Mouse (Mus musculus) bone marrow, adult 2 months (tissue): ENCODE measurements around the gene Pdia2.

Experiments used
- CTCF ChIP-seq: fragments of 200-500 bp; IDR thresholded peaks from 2 replicates; pipeline ENCODE4 v1.5.1; 2011; ENCODE audit warnings: low read length, control low read depth; ENCODE audit not compliant: control insufficient read depth, insufficient read depth
- POLR2A ChIP-seq: fragments of 200-500 bp; IDR thresholded peaks from 2 replicates; pipeline ENCODE4 v1.6.1; 2011; ENCODE audit warnings: low read depth, mild to moderate bottlenecking, control low read depth, low read length, borderline replicate concordance; ENCODE audit not compliant: control insufficient read depth

DNA sequence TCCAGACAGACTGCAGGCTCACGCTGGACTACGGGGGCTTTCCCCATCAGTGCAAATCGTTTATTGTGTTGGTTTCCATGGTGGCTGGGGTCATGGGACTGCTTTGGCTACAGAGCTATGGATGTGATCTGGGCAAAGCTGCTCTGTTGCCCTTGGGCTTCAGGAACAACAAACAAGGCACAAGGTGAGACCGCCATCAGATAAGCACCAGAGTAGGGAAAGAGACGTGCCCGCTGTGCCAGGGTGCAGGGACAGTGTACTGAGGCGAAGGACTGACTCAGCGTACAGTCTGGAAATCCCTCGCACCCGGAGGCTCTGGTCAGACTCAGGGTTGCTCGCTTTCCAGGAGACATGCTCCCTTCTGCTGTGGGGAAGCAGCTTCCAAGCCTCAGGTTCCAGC is 13.8 kb upstream of the Pdia2 start:
- no peak for TF ChIP-seq CTCF
- no peak for TF ChIP-seq POLR2A
